Mouse (Mus musculus) large intestine, adult 2 months (tissue): ENCODE data around the gene Mrpl12. TPM values are rescaled to one million over a fixed set of nuclear protein-coding genes. Genes with fewer than 3 reads are reported as not detected.
"Not testable (repeated sequence)": the region's sequence is repeated elsewhere in the genome, so short reads cannot be mapped to it uniquely, and the experiment has no call there.

ENCODE experiments used
- DNase-seq: peaks from one replicate; pipeline ENCODE4 v3.0.0-alpha.2; 2012; ENCODE audit warnings: low read depth, low spot score
- WGBS: fragments of 180-500 bp; shearing (Covaris S2); methylation state at CpG from one replicate; pipeline ENCODE4 v1.1.7; 2018; 5-methylcytosine and 5-hydroxymethylcytosine counted together
- polyA plus RNA-seq: library from polyadenylated mRNA; depleted of rRNA; stranded (reverse); fragments of >200 nt; gene quantifications from 2 replicates; pipeline ENCODE4 v1.2.3, GENCODE M21; 2012

Gene Mrpl12
- polyA plus RNA-seq, 1 experiment, result 139 TPM

- WGBS, result 60% methylated on average over 4 of the region's 4 CpGs
These were observed 17.3 kb downstream of the Mrpl12 start for GRCm38 (mm10) chr11:120501701-120502100.

DNA sequence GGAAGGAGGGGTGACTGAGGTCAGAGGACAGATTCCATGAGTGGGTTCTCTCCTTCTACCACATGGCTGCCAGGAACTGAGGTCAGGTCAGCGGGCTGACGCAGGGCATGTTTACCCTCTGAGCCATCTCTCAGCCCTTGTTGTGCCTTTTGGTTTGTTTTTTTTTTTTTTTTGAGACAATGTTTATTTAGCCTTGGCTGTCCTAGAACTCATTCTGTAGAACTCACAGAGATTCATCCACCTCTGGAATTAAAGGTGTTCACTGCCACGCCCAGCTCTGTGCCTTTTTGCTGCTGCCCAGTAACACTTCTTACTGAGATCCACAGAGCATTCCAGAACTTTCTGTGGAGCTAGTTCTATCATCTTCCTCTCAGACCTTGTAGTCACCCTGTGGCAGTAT, 21.2 kb downstream of the Mrpl12 start:
- DNase-seq, result no peak
- 74% methylated on average over 3 of the region's 3 CpGs for WGBS

More at GRCm38 (mm10) chr11:120501701-120502100, 17.3 kb downstream of the Mrpl12 start:
- DNase-seq, result no peak

DNA sequence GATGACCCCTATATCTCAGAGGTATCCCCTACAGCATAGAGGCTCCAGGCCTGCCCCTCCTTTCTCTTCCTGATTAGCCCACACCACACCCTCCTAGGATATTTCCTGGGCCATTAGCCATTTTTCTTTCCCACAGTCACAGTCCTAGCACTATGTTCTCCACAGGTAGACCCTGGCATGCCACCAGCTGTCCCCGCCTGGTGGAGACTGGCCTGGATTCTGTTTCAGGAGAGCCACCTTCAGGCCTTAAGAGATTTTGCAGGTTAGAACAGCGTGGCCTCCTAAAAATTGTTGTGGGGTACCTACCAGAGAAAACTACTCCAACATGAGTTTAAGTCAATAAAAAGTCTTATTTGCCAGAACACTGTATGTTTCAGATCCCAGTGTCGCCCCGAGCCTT, 22.5 kb downstream of the Mrpl12 start:
- WGBS, result 26% methylated on average over 4 of the region's 4 CpGs
- DNase-seq, result no peak

GRCm38 (mm10) chr11:120507611-120508289, 23.3 kb downstream of the Mrpl12 start:
- WGBS, result 36% methylated on average over 13 of the region's 13 CpGs
- peak; percentile 85 for DNase-seq

- DNase-seq, result no peak
- 64% methylated on average over 9 of the region's 9 CpGs for WGBS
These were observed 24.0 kb downstream of the Mrpl12 start for GRCm38 (mm10) chr11:120508290-120508870.

DNA sequence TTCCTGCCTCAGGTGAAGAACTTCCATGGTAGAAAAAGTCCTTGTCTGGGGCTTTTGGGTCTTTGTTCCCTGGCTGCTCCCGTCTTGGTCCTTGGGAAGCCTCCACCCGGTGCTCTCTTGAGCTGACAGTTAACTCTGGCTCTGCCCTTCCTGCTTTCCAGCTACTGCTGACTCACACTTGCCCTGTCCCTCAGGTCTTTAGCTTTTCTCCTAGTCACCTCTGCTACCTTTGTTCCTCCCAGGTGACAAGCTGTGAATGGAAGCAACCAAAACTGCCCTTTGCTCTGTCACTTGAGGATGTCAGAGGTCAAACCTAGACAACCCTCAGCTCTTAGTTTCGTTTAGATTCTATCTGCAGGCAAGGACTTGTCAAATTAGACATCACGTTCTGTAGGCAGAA, 25.5 kb downstream of the Mrpl12 start:
- peak; percentile 85 for DNase-seq
- 11% methylated on average over 4 of the region's 4 CpGs for WGBS

- no peak for DNase-seq
- 5% methylated on average over 16 of the region's 16 CpGs for WGBS
These were observed 26.1 kb downstream of the Mrpl12 start for GRCm38 (mm10) chr11:120510375-120511030.

- DNase-seq, result no peak
- 22% methylated on average over 6 of the region's 6 CpGs for WGBS
These were observed 28.5 kb downstream of the Mrpl12 start for GRCm38 (mm10) chr11:120512790-120513453.

DNA sequence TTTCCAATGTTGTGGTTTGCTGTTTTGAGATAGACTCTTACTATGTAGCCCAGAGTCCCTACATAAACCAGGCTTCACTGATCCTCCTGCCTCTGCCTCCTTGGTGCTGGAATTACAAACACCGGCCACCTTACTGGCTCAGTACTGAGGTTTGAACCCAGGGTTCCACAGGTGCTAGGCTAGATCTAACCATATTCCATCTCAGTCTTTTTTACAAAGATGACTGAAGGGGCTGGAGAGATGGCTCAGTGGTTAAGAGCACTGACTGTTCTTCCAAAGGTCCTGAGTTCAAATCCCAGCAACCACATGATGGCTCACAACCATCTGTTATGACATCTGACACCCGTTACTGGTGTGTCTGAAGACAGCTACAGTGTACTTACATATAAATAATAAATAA, 29.8 kb downstream of the Mrpl12 start:
- WGBS, result 83% methylated on average over 2 of the region's 2 CpGs

DNA sequence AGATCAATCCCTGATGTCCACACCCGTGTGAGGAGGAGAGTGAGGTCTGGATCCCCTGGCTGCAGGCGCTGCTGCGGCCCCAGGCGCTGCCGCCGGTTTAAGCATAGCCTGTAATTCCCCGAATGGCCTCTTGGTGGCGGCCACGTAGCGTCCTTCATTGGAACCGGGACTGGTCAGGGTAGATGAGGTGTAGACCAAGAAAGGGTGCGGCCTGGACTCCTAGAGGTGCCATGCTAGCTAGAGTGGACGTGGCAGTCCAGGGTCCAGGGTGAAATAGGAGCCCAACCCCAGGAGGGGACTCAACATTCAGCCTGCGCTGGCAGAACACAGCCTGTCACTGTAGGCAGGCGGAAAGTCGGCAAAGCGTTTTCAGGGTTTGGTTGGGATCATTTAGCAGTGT, 31.2 kb downstream of the Mrpl12 start:
- 15% methylated on average over 17 of the region's 17 CpGs for WGBS
- DNase-seq, result no peak

More for the DNA sequence above, 29.8 kb downstream of the Mrpl12 start:
- DNase-seq, result not testable (repeated sequence)

GRCm38 (mm10) chr11:120517147-120517546, 32.7 kb downstream of the Mrpl12 start:
- no peak for DNase-seq
- WGBS, result 92% methylated on average over 4 of the region's 4 CpGs

DNA sequence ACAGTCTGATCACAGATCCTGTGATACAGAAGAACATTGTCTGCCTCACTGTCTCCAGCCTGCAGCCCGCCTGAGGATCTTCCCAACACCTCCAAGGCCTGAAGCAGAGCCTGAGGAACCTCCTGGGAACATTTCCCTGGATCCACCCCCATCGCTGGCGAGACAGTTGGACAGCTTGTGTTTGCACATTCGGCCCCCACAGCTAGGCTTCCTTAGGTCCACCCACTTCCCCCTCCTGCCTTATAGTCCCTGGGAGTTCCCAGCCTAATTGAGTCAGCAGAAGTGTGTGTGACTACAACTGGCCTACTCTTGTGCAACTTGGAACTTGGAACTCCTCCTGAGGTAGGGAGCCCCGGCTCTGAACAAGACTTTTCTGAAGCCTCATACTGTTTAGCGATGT, 33.6 kb downstream of the Mrpl12 start:
- DNase-seq, result no peak
- WGBS, result 17% methylated on average over 6 of the region's 6 CpGs

DNA sequence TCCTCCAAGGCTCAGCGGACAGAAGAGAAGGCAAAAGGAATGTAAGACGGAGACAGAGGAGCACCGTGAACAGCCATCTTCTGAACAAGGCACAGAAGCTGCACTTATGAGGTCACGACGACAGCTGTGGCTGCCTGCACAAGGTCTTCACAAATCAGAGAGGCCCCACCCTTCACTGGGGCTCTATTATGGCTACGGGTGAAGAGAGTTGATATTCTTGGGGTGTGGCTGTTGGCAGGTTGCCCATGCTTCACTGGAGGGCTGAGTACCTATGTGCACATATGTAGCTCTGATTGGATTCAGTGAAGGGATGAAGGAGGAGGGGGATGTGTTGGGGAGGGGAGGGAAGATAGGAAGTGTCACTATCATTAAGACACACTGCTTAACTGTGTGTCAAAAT, 34.1 kb downstream of the Mrpl12 start:
- WGBS, result 19% methylated on average over 6 of the region's 6 CpGs
- DNase-seq, result no peak

DNA sequence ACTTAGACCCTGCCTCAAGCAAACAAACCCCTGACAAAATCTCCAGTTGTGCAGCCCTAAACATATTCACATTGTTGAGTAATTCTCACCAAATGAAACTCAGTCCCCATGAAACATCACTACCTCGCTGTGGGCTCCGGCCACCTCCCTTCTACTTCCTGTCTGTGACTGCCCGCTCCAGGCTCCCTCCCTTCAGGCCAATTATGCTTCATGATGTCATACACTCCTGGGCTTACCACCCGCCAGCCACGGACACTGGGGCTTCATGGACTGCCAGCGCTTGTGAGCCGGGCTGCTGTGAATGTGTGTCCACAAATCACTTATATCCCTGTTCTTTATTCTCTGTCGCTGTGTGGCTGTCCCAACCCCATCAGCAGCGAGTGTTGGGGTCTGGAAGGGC, 35.3 kb downstream of the Mrpl12 start:
- WGBS, result 45% methylated on average over 9 of the region's 9 CpGs
- DNase-seq, result no peak

DNA sequence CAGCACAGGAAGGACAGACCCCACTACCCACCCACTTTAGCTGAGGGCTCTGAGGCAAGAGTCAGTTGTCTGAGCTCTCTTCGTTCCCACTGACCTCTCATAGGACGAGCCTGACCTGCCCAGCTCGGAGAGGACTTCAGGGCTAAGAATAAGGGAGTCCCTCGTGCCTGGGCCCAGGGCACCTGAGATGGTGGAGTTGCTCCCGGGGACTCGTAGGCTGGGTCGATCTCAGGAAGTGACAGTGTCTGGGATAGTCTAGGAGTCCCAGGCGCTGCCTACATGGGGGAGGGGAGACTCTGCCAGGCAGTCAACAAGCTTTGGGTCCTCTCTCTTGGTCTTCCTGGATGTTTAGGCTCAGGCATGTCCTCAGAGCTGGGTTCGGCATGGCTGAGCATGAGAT, 36.1 kb downstream of the Mrpl12 start:
- DNase-seq, result no peak
- WGBS, result 86% methylated on average over 9 of the region's 9 CpGs

DNA sequence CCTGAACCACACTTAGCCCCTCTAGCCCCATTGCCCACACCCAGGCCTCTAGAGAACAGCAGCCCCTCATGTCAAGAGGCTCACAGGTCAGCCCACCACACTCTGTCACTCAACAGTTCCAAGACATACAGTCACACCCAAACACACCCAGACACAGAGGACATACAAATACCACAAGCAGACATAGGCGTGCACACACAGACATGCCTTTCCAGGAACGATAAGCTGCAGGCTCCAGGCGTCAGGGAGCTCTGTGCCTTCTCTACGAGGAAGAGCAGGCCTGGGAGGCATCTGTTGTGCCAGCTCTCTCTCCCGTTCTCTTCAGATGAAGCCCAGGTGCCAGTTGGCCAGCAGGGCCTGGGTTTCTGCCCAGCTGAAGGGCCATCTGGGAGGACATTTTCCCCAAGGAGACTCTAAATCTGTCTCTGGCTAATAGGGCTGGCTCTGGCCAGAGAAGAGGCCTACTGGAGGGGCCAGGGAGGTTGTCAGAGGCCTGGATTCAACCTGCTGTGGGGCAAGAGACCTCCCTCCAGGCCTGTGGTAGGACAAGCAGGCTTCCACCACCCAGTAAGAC, 36.6 kb downstream of the Mrpl12 start:
- no peak for DNase-seq
- WGBS, result 36% methylated on average over 5 of the region's 5 CpGs

DNA sequence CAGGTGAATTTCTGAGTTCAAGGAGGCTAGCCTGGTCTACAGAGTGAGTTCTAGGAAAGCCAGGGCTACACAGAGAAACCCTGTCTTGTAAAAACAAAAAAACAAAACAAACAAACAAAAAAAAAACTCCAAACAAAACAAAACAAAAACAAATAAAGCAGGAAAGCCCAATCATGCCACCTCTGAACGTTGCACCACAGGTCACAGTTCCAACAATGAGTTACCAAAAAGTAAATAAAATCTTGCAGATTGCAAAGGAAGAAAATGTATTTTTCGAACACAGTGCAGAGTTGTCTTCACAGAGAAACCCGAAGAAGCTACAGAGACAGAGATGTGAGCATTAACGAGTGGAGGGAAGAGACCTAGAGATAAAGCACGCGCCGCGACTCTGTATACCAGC, 38.2 kb downstream of the Mrpl12 start:
- DNase-seq, result no peak
- 67% methylated on average over 8 of the region's 8 CpGs for WGBS

DNA sequence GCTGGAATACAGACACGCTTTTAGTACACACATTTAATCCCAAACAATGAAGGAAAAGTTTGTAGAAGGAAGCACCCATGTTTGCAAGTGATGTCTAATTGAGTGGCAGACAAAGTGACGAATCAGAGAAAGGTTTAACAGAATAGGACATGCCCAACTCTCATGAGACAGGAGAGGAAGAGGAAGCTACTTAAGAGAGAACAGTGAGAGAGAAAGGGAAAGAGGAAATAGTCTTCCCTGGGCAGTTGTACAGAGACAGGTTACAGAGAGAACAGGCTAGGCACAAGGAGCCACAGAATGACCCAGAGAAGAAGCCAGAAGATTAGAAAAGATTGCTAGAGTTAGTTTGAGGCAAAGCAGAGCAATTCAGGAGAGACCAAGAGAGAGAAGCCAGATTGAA, 41.5 kb downstream of the Mrpl12 start:
- 83% methylated on average over 2 of the region's 2 CpGs for WGBS
- no peak for DNase-seq

- WGBS, result 77% methylated on average over 9 of the region's 9 CpGs
- no peak for DNase-seq
These were observed 43.4 kb downstream of the Mrpl12 start for GRCm38 (mm10) chr11:120527690-120528354.

DNA sequence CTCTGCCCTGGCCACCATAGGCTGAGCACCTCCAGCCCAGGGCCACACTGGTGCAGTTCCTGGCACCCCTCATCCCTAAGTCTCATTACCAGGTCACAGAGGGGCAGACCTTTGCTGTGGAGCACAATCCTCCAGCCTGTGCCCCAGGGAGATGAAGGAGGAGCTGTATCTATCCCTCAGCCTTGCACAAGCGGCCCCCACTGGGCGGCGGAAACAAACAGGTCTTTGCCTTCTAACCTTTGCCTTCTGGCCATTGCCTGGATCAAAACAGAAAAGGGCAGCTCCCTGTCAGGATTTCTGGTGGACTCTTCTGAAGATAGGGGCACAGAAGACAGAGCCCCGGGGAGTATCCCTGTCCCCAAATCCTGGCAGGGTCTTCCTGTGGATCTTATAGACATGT, 44.5 kb downstream of the Mrpl12 start:
- WGBS, result 73% methylated on average over 4 of the region's 4 CpGs
- DNase-seq, result no peak
